Mouse (Mus musculus) hindbrain, embryonic 14.5 days (tissue): ENCODE results near the gene Sdhd. TPM values are rescaled to one million over a fixed set of nuclear protein-coding genes. Genes with fewer than 3 reads are reported as not detected.

ENCODE experiments used
- ATAC-seq: fragments of 200-750 bp; cut with Nextera tagmentation; 2 replicates; pipeline ENCODE4 v1.8.0; 2017; ENCODE audit warnings: moderate number of reproducible peaks, mild to moderate bottlenecking, moderate TSS enrichment, moderate library complexity; ENCODE audit not compliant: low FRiP score
- DNase-seq: peaks from one replicate; pipeline ENCODE4 v3.0.0-alpha.2; 2015; ENCODE audit warnings: low spot score
- H3K27ac ChIP-seq: fragments of 300-500 bp; sonication (generic); 2 replicates; pipeline ENCODE4 v1.5.1; 2014; ENCODE audit warnings: mild to moderate bottlenecking, moderate library complexity
- H3K27me3 ChIP-seq: fragments of 300-500 bp; sonication (generic); 2 replicates; pipeline ENCODE4 v1.6.1; 2014; ENCODE audit warnings: mild to moderate bottlenecking, low read length, mixed read lengths; ENCODE audit not compliant: control insufficient read depth, insufficient read depth
- H3K36me3 ChIP-seq: fragments of 300-500 bp; sonication (generic); replicated peaks from 2 replicates; pipeline ENCODE4 v1.6.1; 2014; ENCODE audit not compliant: control insufficient read depth, insufficient read depth
- H3K4me1 ChIP-seq: fragments of 300-500 bp; sonication (generic); replicated peaks from 2 replicates; pipeline ENCODE4 v1.6.1; 2014; ENCODE audit warnings: antibody characterized with exemption, low read length, mixed read lengths; ENCODE audit not compliant: control insufficient read depth, insufficient read depth
- H3K4me2 ChIP-seq: fragments of 300-500 bp; sonication (generic); replicated peaks from 2 replicates; pipeline ENCODE4 v1.6.1; 2014; ENCODE audit warnings: mild to moderate bottlenecking, moderate library complexity
- H3K4me3 ChIP-seq: fragments of 300-500 bp; sonication (generic); replicated peaks from 2 replicates; pipeline ENCODE4 v1.5.1; 2014; ENCODE audit warnings: mild to moderate bottlenecking, low read length
- H3K9ac ChIP-seq: fragments of 300-500 bp; sonication (generic); 2 replicates; pipeline ENCODE4 v1.6.1; 2014
- H3K9me3 ChIP-seq: fragments of 300-500 bp; sonication (generic); 2 replicates; pipeline ENCODE4 v1.6.1; 2016; ENCODE audit warnings: low read length; ENCODE audit not compliant: control insufficient read depth
- WGBS: fragments of 180-500 bp; shearing (Covaris S2); extraction: QIAGEN DNeasy Blood & Tissue Kit; methylation state at CpG from one replicate; pipeline ENCODE4 v1.1.7; 2014; 5-methylcytosine and 5-hydroxymethylcytosine counted together
- polyA plus RNA-seq: library from polyadenylated mRNA; unstranded; fragments of >200 nt; fragmentation: Nextera tagmentation; extraction: Ambion mirVana; gene quantifications from 2 replicates; pipeline ENCODE4 v1.2.1, GENCODE M21; 2014

Gene Sdhd
- polyA plus RNA-seq, 1 experiment from 2014 or later, result 279 TPM

DNA sequence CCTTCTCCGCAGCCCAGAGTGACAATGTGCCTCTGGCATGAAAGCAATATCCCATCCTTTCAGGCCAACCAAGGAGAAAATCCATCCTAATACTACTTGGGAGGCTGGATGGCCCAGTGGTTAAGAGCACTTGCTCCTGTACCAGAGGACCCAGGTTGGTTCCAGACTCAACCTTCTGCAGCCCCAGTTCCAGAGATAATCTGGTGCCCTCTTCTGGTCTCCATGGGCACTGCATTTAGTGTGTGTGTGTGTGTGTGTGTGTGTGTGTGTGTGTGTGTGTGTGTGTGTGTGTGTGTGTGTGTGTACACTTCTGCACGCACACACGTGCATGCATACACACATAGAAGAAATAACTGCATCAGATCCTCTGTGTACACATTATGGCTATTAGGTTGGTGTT lies 10.1 kb downstream of the Sdhd start:
- H3K36me3 ChIP-seq, result peaks cover 39% of the 10 kb centered on the region
- H3K4me3 ChIP-seq, result no peak overlapping the region
- WGBS, result 75% methylated on average over 3 of the region's 3 CpGs
- H3K27me3 ChIP-seq, result no peaks in the 10 kb centered on the region
- H3K27ac ChIP-seq, result no peak overlapping the region
- H3K9ac ChIP-seq, result no peak overlapping the region
- DNase-seq (no peak), ATAC-seq (no peak)
- H3K9me3 ChIP-seq, result no peaks in the 10 kb centered on the region
- no peaks in the 10 kb centered on the region for H3K4me1 ChIP-seq
- H3K4me2 ChIP-seq, result no peak overlapping the region

DNA sequence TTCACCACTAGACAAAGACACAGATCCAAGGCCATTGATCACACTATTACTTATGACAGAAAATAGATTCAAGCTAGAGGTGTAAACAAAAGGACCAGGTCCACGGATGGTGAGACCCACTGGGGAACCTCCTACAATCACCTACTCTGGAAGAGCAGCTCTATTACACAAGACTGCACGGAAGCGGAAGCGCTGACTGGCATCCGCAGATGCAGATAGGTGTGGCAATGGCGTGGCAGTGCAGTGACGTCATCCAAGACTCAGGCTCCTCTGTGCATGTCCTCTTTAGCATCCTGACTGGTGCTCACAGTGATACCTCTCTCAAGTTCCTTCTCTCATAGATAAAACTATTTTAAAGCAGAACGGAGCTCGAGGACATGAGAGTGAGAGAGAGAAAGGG lies 10.7 kb downstream of the Sdhd start:
- H3K9me3 ChIP-seq, result no peaks in the 10 kb centered on the region
- no peak overlapping the region for H3K4me2 ChIP-seq
- H3K4me3 ChIP-seq, result no peak overlapping the region
- H3K9ac ChIP-seq, result no peak overlapping the region
- no peaks in the 10 kb centered on the region for H3K4me1 ChIP-seq
- H3K27ac ChIP-seq, result no peak overlapping the region
- peaks cover 34% of the 10 kb centered on the region for H3K36me3 ChIP-seq
- no peaks in the 10 kb centered on the region for H3K27me3 ChIP-seq
- DNase-seq, result no peak
- WGBS, result 92% methylated on average over 9 of the region's 9 CpGs
- ATAC-seq, result no peak

DNA sequence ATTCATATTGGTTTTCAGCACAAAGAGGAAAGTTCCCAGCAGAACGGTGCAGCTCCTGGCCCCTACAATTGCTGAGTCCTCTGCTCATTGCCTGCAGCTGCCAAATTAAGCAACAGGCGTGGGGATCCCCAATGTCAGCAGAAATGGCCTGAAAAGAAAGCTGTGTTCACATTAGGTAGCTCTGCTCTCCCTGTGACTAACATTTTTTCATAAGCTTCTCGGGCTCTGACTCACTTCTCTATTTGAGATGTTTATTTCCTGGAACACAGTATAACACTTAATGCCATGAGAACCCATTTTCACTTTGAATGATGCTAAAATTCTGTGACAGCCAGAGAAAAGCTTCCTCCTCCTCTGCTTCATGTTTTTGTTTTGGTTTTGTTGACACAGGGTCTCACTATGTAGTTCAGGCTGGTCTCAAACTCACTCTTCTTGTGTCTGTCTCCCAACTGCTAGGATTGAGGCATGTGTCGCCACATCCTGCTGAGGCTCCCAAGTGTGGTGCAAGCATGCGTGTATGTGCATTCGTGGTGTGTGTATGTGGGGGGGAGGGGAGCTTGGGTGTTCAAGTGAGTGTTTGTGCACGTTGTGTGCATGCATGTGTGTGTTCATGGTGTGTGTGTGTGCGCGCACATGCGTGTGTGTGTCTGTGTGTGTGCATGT lies 12.6 kb downstream of the Sdhd start:
- peaks cover 14% of the 10 kb centered on the region for H3K36me3 ChIP-seq
- H3K27me3 ChIP-seq, result no peaks in the 10 kb centered on the region
- no peak overlapping the region for H3K4me3 ChIP-seq
- no peaks in the 10 kb centered on the region for H3K9me3 ChIP-seq
- H3K4me1 ChIP-seq, result no peaks in the 10 kb centered on the region
- ATAC-seq (no peak), DNase-seq (no peak)
- 77% methylated on average over 10 of the region's 10 CpGs for WGBS
- no peak overlapping the region for H3K9ac ChIP-seq
- no peak overlapping the region for H3K27ac ChIP-seq
- no peak overlapping the region for H3K4me2 ChIP-seq

DNA sequence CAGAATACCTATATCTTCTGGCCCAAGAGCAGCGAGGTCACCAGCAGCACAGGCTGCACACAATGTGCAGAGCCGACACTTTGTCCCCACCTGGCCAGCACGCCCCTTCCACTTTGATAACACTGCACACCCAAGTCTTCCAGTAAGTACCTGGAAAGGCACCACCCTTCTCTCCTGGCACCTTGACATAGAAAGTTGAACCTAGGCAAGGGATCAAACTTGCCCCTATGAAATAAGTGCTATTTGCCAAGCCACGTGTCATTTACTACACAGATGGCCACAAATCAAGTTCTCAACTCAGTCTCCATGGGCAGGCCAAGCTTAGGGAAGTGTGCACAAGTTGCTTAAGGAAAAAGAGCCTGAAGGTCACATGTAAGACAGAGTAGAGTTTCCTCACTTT lies 16.7 kb downstream of the Sdhd start:
- H3K36me3 ChIP-seq, result no peaks in the 10 kb centered on the region
- no peaks in the 10 kb centered on the region for H3K4me1 ChIP-seq
- H3K9ac ChIP-seq, result no peak overlapping the region
- H3K4me3 ChIP-seq, result no peak overlapping the region
- no peaks in the 10 kb centered on the region for H3K9me3 ChIP-seq
- DNase-seq, result no peak
- no peak for ATAC-seq
- no peaks in the 10 kb centered on the region for H3K27me3 ChIP-seq
- 79% methylated on average over 4 of the region's 4 CpGs for WGBS
- no peak overlapping the region for H3K27ac ChIP-seq
- no peak overlapping the region for H3K4me2 ChIP-seq

DNA sequence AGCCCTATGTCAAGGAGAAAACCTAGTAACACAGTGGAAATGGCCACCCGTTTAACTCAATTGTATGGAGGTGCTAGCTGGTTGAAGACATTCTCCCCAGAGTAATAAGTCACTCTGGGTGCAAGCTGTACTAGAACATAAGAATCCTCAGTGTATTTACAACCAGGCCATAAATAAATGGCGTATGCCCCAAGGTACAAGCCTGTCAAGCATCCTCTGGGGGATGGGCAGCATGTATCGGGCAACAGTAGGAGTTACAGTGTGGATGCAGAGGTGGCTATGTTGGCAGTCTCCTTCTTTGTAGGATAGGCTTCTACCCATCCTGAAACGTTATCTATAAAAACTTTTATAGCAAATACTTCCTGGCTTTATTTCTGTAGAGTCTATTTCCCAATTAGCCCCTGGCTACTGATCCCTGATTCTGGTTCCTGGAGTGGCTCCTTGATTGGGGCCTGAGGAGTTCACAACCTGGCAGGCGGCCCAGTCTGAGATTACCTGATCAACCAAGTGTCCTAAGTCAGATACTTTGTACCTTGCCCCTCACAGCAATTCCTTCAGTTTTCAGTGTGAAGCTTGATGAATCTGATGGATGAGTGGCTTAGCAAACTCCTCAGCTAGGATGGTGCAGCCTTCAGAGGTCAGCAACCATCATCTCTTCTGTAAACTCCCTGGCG lies 18.3 kb downstream of the Sdhd start:
- no peak for DNase-seq
- Histone ChIP-seq H3K9me3 (no peaks in the 10 kb centered on the region), H3K4me2 (no peak overlapping the region), H3K9ac (no peak overlapping the region), H3K27ac (no peak overlapping the region), H3K4me3 (no peak overlapping the region), H3K4me1 (no peaks in the 10 kb centered on the region), H3K36me3 (no peaks in the 10 kb centered on the region), H3K27me3 (no peaks in the 10 kb centered on the region)
- WGBS, result 86% methylated on average over 6 of the region's 6 CpGs
- no peak for ATAC-seq

DNA sequence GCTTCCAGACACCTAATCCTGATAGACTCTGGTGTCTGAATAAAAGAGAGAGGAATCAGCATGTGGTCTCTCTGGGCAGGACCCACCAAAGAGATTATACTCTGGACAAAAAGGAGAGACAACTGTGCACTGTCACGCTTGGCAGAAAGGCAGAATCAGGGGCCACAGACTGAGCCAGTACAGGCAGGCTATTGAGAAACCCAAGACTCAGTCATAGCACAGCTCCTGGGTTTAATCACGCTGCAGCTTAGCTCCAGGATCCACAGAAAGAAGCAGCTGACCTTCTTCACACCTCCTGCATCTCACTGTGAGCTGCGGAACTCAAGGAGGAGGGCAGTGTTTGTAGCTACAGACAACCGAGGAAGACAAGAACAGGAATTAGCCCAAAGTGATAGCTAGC lies 23.2 kb downstream of the Sdhd start:
- no peak overlapping the region for H3K4me3 ChIP-seq
- no peaks in the 10 kb centered on the region for H3K9me3 ChIP-seq
- no peaks in the 10 kb centered on the region for H3K36me3 ChIP-seq
- no peak overlapping the region for H3K4me2 ChIP-seq
- no peaks in the 10 kb centered on the region for H3K27me3 ChIP-seq
- 44% methylated on average over 4 of the region's 4 CpGs for WGBS
- no peak overlapping the region for H3K9ac ChIP-seq
- no peaks in the 10 kb centered on the region for H3K4me1 ChIP-seq
- no peak for DNase-seq
- no peak overlapping the region for H3K27ac ChIP-seq
- ATAC-seq, result no peak

DNA sequence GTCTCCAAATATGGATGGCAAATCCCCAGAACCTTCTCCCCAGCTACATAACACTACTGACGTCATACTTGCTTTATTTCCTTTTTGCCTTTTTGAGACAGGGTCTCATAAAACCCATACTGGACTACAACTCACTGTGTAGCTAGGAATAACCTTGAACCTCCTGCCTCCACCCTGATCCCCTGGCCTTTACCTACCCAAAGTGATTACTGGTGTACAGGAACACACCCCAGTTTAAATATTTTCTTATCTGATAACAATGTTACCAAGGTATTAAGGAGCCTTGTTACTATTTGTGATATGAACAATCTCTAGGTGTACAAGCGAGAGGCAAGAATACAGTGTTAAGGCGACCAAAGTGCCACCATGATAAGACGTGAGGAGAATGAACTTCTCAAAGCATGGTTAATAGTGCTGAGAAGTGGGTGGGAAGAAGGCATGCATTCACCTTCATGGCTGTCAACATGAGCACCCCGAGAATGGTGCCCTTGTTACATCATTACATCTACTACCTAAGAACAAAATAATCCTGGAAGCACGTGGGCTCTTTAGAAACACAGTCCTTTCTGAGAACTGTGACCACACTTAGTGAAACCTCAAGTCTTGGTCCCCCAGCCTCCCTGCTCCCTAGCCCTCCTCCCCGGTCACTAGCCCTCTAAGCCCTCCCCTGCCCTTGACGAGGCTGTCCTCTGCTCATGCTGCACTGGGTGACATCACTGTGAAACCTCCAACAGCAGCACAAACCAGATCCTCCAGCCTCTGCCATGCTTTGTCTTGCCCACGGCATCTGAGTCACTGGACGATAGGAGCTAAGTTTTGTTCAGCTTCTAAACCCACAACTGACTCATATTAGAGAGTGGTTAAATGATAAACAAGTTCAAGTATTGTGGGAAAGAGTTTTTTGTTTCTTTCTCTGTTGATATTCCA lies 33.8 kb downstream of the Sdhd start:
- Histone ChIP-seq H3K27me3 (no peaks in the 10 kb centered on the region), H3K9me3 (no peaks in the 10 kb centered on the region)
- 77% methylated on average over 10 of the region's 10 CpGs for WGBS

DNA sequence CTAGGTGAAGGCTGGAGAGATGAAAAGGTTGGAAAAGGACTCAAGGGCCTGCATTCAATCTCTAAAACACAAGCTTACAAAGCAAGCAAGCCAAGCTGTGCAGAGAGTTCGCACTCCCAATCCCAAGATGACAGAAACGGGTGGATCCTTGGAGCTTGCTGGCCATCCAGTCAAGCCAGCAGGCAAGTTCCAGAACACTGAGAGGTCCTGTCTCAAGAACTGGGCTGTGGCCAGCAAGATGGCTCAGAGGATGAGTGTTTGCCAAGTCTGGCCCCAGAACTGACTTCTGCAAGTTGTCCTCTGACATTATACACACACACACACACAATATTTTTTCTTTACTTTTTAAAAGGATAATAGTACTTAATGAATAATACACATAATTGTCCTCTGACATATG lies 35.7 kb downstream of the Sdhd start:
- Histone ChIP-seq H3K4me2 (no peak overlapping the region), H3K27ac (no peak overlapping the region), H3K9me3 (no peaks in the 10 kb centered on the region), H3K9ac (no peak overlapping the region), H3K36me3 (no peaks in the 10 kb centered on the region), H3K4me1 (no peaks in the 10 kb centered on the region), H3K27me3 (no peaks in the 10 kb centered on the region), H3K4me3 (no peak overlapping the region)
- DNase-seq, result no peak
- 95% methylated on average over 2 of the region's 2 CpGs for WGBS
- ATAC-seq, result no peak

More for the DNA sequence above, 33.8 kb downstream of the Sdhd start:
- Histone ChIP-seq H3K4me2 (no peak overlapping the region), H3K4me3 (no peak overlapping the region), H3K4me1 (no peaks in the 10 kb centered on the region), H3K9ac (no peak overlapping the region), H3K36me3 (no peaks in the 10 kb centered on the region), H3K27ac (no peak overlapping the region)
- DNase-seq (no peak), ATAC-seq (no peak)

DNA sequence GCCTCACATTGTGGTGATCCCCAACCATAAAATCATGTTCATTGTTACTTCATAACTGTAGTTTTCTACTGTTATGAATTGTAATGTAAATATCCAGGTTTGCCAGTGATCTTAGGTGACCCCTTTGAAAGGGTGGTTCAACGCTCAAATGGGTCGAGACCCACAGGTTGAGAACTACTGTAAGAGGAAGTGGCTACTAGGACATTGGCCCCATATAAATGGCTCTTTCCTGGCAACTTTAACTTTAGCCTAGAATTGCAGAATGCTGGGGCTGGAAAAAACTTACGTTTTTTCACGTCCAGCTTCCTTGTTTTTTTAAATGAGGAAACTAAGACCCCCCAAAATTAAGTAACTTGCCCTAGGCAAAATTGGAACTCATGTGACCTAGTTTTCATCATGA lies 36.2 kb downstream of the Sdhd start:
- Histone ChIP-seq H3K27me3 (no peaks in the 10 kb centered on the region), H3K36me3 (no peaks in the 10 kb centered on the region), H3K4me1 (no peaks in the 10 kb centered on the region), H3K4me3 (no peak overlapping the region), H3K9ac (no peak overlapping the region), H3K27ac (no peak overlapping the region), H3K9me3 (no peaks in the 10 kb centered on the region), H3K4me2 (no peak overlapping the region)
- ATAC-seq (no peak), DNase-seq (no peak)
- 91% methylated on average over 4 of the region's 4 CpGs for WGBS
